Mouse (Mus musculus): ENCODE data around the gene Ccdc121. TPM values are rescaled to one million over a fixed set of nuclear protein-coding genes. Genes with fewer than 3 reads are reported as not detected.

Gene Ccdc121
- not detected in 2 replicates for total RNA-seq (2014; fragmentation: Nextera tagmentation)
- total RNA-seq (2017) = 0.05 and 0.12 TPM in 2 replicates
- not detected in 2 replicates for polyA plus RNA-seq (2012)

DNA sequence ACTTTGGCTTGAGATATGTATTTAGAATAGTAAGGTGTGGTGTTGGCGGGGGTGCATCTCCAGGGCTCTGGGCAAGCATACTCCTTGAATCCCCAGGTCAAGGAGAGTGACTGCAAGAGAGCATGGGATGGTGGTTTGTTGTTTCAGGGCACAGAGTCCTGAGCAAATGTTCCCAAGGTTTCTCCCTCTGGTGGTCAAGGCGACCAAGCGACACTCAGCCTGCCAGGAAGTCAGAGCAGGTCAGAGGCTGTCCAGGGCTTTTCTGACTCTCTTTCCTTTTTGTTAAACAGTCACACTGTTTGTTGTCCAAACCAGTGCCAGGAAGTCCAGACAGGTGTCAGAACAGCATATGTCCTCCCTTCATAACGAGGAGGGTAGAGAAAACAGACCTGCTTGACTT is at the start of gene Ccdc121:
Gene Ccdc121, minus strand, starts transcription at position 145 of the 400 bp plus-strand sequence.
- DNase-seq (ENCODE audit: low spot score) = no peak
- no peaks in the 10 kb centered on the region for H3K36me3 ChIP-seq (replicated peaks)
- TF ChIP-seq POLR2AphosphoS5 (IDR thresholded peaks at IDR 0.05; ENCODE audit: insufficient replicate concordance, low read depth, low read length) (no peak), TAL1 (conservative IDR thresholded peaks at IDR 0.05; ENCODE audit: low read depth, low read length) (no peak), GATA1 (IDR thresholded peaks at IDR 0.05; ENCODE audit: borderline replicate concordance, low read length) (no peak), CTCF (IDR thresholded peaks at IDR 0.05; ENCODE audit: low read depth, low read length) (no peak), GATA2 (IDR thresholded peaks at IDR 0.05; ENCODE audit: borderline replicate concordance, low read depth, low read length) (no peak)
- H3K4me1 ChIP-seq (ENCODE audit: insufficient read depth, low read depth, low read length) = no peaks in the 10 kb centered on the region
- H3K4me3 ChIP-seq (ENCODE audit: low read depth, low read length) = no peak within 1 kb of the TSS
- H3K27me3 ChIP-seq (ENCODE audit: insufficient read depth, low read length) = peaks cover 13% of the 10 kb centered on the region
- ATAC-seq (ENCODE audit: extremely low read depth, insufficient number of reproducible peaks, low FRiP score, poor library complexity, severe bottlenecking) = no peak
- no peaks in the 10 kb centered on the region for H3K9me3 ChIP-seq (replicated peaks)

DNA sequence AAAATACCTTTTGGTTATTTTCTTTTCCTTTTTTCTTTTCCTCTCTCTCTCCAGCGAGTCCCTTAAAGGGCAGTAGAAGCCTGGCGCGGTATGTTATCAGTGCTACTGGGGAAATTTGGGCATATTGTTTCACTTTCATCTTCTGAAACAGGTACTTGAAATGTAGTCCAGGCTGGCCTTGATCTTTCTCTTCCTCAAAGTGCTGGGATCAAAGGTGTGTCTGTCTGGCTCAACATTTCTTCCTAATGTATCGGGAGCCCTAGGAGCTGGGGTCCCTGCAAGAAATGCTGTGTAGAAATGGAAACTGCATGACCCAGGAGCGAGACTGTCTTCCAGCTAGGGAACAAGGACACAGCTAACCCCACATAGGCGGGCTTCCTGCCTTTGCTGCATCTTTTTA is 49.1 kb upstream of the Ccdc121 start:
- Histone ChIP-seq H3K36me3 (replicated peaks) (no peaks in the 10 kb centered on the region), H3K27me3 (ENCODE audit: insufficient read depth, low read length) (peaks cover 5% of the 10 kb centered on the region), H3K9me3 (replicated peaks) (no peaks in the 10 kb centered on the region), H3K4me1 (ENCODE audit: insufficient read depth, low read depth, low read length) (no peaks in the 10 kb centered on the region), H3K4me3 (ENCODE audit: low read depth, low read length) (no peak overlapping the region)
- DNase-seq (ENCODE audit: low spot score) (no peak), ATAC-seq (ENCODE audit: extremely low read depth, insufficient number of reproducible peaks, low FRiP score, poor library complexity, severe bottlenecking) (no peak)
- TF ChIP-seq POLR2AphosphoS5 (IDR thresholded peaks at IDR 0.05; ENCODE audit: insufficient replicate concordance, low read depth, low read length) (no peak), GATA1 (IDR thresholded peaks at IDR 0.05; ENCODE audit: borderline replicate concordance, low read length) (no peak), TAL1 (conservative IDR thresholded peaks at IDR 0.05; ENCODE audit: low read depth, low read length) (no peak), GATA2 (IDR thresholded peaks at IDR 0.05; ENCODE audit: borderline replicate concordance, low read depth, low read length) (no peak), CTCF (IDR thresholded peaks at IDR 0.05; ENCODE audit: low read depth, low read length) (no peak)

DNA sequence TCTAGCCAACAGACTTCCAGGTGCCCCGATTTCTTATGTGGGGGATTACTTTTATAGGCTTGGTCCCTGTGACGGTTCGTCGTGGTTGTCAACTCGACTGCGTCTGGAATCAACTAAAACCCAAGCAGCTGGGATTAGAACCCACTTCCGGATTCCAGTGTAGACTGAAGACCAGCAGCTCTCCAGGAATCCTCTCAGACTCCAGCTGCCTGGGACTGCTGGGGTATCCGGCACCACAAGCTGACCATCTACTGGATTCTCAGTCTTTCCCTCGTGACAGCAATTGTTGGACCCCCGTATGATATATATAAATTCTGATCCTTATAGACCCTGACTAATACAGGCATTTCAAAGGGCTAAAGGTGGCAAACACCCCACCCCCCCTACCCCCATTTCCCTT is 48.4 kb upstream of the Ccdc121 start:
- H3K4me1 ChIP-seq (ENCODE audit: insufficient read depth, low read depth, low read length) = no peaks in the 10 kb centered on the region
- DNase-seq (ENCODE audit: low spot score) (no peak), ATAC-seq (ENCODE audit: extremely low read depth, insufficient number of reproducible peaks, low FRiP score, poor library complexity, severe bottlenecking) (no peak)
- H3K36me3 ChIP-seq (replicated peaks) = no peaks in the 10 kb centered on the region
- H3K27me3 ChIP-seq (ENCODE audit: insufficient read depth, low read length) = peaks cover 5% of the 10 kb centered on the region
- H3K4me3 ChIP-seq (ENCODE audit: low read depth, low read length) = no peak overlapping the region
- TF ChIP-seq GATA1 (IDR thresholded peaks at IDR 0.05; ENCODE audit: borderline replicate concordance, low read length) (no peak), TAL1 (conservative IDR thresholded peaks at IDR 0.05; ENCODE audit: low read depth, low read length) (no peak), CTCF (IDR thresholded peaks at IDR 0.05; ENCODE audit: low read depth, low read length) (no peak), POLR2AphosphoS5 (IDR thresholded peaks at IDR 0.05; ENCODE audit: insufficient replicate concordance, low read depth, low read length) (no peak), GATA2 (IDR thresholded peaks at IDR 0.05; ENCODE audit: borderline replicate concordance, low read depth, low read length) (no peak)
- no peaks in the 10 kb centered on the region for H3K9me3 ChIP-seq (replicated peaks)

DNA sequence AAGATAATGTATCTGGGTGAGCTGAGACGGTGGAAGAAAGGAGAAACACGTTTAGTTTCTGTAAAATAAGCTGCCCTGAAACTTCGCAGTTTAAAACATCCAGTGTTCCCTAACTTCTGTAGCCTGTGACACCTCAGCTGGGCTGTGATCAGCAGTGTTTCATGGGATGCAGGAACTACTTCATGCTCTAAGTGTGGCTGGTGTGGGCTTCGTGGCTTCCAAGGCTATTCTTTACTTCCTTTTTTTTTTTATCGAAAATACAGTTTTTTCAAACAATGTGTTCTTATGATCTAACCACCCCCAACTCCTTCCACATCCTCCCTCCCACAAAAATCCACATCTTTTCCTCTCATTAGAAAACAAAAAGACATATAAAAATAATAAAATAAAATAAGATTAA is 44.2 kb upstream of the Ccdc121 start:
- ATAC-seq (ENCODE audit: extremely low read depth, insufficient number of reproducible peaks, low FRiP score, poor library complexity, severe bottlenecking) = no peak
- DNase-seq (ENCODE audit: low spot score) = no peak
- Histone ChIP-seq H3K9me3 (replicated peaks) (no peaks in the 10 kb centered on the region), H3K36me3 (replicated peaks) (no peaks in the 10 kb centered on the region), H3K4me1 (ENCODE audit: insufficient read depth, low read depth, low read length) (no peaks in the 10 kb centered on the region), H3K4me3 (ENCODE audit: low read depth, low read length) (no peak overlapping the region), H3K27me3 (ENCODE audit: insufficient read depth, low read length) (peaks cover 5% of the 10 kb centered on the region)
- TF ChIP-seq TAL1 (conservative IDR thresholded peaks at IDR 0.05; ENCODE audit: low read depth, low read length) (no peak), CTCF (IDR thresholded peaks at IDR 0.05; ENCODE audit: low read depth, low read length) (no peak), GATA1 (IDR thresholded peaks at IDR 0.05; ENCODE audit: borderline replicate concordance, low read length) (no peak), POLR2AphosphoS5 (IDR thresholded peaks at IDR 0.05; ENCODE audit: insufficient replicate concordance, low read depth, low read length) (no peak), GATA2 (IDR thresholded peaks at IDR 0.05; ENCODE audit: borderline replicate concordance, low read depth, low read length) (no peak)

DNA sequence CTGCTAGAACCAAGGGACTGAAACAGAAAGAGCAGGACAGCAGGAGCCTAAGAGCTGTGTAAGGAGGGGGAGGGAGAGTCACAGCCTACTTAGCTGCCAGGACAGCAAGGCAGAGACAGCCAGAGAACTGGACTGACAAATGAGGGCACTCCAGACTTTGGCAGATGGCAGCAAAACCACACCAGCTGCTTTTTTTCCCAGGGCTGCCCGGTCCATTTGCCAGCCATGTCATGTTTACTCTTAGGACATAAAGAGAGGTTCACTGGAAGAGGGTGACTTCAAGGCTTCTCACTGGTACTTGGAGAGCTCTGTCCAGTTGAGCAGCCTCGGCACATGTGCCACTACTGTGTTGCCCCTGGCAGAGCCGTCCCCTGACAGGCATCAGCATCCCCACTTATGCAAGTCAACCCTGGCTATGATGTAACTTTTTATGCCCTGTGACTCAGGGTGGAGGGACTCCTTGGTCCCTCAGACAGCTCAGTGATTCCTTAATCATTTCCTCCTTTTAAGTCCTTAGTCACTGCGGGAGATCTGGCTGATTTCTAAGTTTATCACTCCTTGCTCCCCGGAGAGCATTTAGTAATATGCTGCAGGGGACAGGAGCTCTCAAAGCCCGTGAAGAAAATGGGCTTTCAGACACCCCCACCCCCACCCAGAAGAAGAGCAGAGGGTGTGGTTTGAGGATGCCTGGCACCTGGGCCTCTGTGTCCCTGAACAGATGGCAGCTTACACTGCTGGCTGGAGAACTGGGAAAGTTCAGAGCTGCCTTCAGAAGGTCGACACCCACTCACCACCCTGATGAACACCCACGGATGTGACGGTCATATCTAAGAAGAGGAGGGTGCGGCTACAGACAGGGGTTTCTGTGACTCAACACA is 41.5 kb upstream of the Ccdc121 start:
- DNase-seq (ENCODE audit: low spot score) = no peak
- no peak overlapping the region for H3K4me3 ChIP-seq (ENCODE audit: low read depth, low read length)
- ATAC-seq (ENCODE audit: extremely low read depth, insufficient number of reproducible peaks, low FRiP score, poor library complexity, severe bottlenecking) = no peak

DNA sequence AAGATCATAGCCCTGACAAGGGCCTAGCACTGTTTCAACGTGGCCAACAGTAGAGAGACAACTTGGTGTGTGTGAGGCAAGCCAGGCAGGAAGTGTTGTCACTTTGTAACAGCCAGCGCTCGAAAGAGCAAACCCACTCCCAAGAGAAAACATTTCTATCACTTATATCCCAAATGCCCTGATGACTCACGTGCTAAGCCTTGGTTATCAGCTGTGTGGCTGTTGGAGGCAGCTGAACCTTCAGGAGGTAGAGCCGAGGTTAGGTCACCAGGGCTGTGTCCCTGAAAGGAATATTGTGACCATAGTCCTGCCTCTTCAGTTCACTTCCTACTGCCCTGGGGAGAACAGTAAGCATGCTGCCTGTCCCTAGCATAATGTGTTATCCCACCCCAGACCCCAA is 39.6 kb upstream of the Ccdc121 start:
- Histone ChIP-seq H3K27me3 (ENCODE audit: insufficient read depth, low read length) (peaks cover 4% of the 10 kb centered on the region; the same call in 1 of the 2 replicates), H3K4me1 (ENCODE audit: insufficient read depth, low read depth, low read length) (no peaks in the 10 kb centered on the region), H3K4me3 (ENCODE audit: low read depth, low read length) (no peak overlapping the region), H3K9me3 (replicated peaks) (no peaks in the 10 kb centered on the region), H3K36me3 (replicated peaks) (no peaks in the 10 kb centered on the region)
- DNase-seq (ENCODE audit: low spot score) (no peak), ATAC-seq (ENCODE audit: extremely low read depth, insufficient number of reproducible peaks, low FRiP score, poor library complexity, severe bottlenecking) (no peak)
- TF ChIP-seq TAL1 (conservative IDR thresholded peaks at IDR 0.05; ENCODE audit: low read depth, low read length) = no peak
- no peak for TF ChIP-seq GATA2 (IDR thresholded peaks at IDR 0.05; ENCODE audit: borderline replicate concordance, low read depth, low read length)
- no peak for TF ChIP-seq POLR2AphosphoS5 (IDR thresholded peaks at IDR 0.05; ENCODE audit: insufficient replicate concordance, low read depth, low read length)
- TF ChIP-seq CTCF (IDR thresholded peaks at IDR 0.05; ENCODE audit: low read depth, low read length) = no peak
- TF ChIP-seq GATA1 (IDR thresholded peaks at IDR 0.05; ENCODE audit: borderline replicate concordance, low read length) = no peak

More for the DNA sequence above, 41.5 kb upstream of the Ccdc121 start:
- no peaks in the 10 kb centered on the region for H3K4me1 ChIP-seq (ENCODE audit: insufficient read depth, low read depth, low read length)
- TF ChIP-seq TAL1 (conservative IDR thresholded peaks at IDR 0.05; ENCODE audit: low read depth, low read length) (no peak), CTCF (IDR thresholded peaks at IDR 0.05; ENCODE audit: low read depth, low read length) (no peak), GATA2 (IDR thresholded peaks at IDR 0.05; ENCODE audit: borderline replicate concordance, low read depth, low read length) (no peak), GATA1 (IDR thresholded peaks at IDR 0.05; ENCODE audit: borderline replicate concordance, low read length) (no peak), POLR2AphosphoS5 (IDR thresholded peaks at IDR 0.05; ENCODE audit: insufficient replicate concordance, low read depth, low read length) (no peak)
- H3K36me3 ChIP-seq (replicated peaks) = no peaks in the 10 kb centered on the region
- H3K27me3 ChIP-seq (ENCODE audit: insufficient read depth, low read length) = peaks cover 5% of the 10 kb centered on the region
- H3K9me3 ChIP-seq (replicated peaks) = no peaks in the 10 kb centered on the region
